Mouse (Mus musculus) heart, postnatal 0 days (tissue): ENCODE measurements at regions not wholly inside any gene's neighbourhood (a gene's known extent, or its start where the extent isn't known, plus 50 kb on each side); places are given as distances from the start of the nearest gene placed in this dataset.

ENCODE experiments used
- ATAC-seq: fragments of 200-750 bp; cut with Nextera tagmentation; 2 replicates; pipeline ENCODE4 v1.8.0; 2017; ENCODE audit warnings: low read depth, moderate number of reproducible peaks, moderate library complexity; ENCODE audit not compliant: insufficient read depth
- DNase-seq: peaks from one replicate; pipeline ENCODE4 v3.0.0-alpha.2; 2016; ENCODE audit warnings: low spot score
- H3K27ac ChIP-seq: fragments of 300-500 bp; sonication (generic); 2 replicates; pipeline ENCODE4 v1.5.1; 2014; ENCODE audit warnings: low read depth, mild to moderate bottlenecking
- H3K27me3 ChIP-seq: fragments of 300-500 bp; sonication (generic); 2 replicates; pipeline ENCODE4 v1.6.1; 2014; ENCODE audit warnings: low read length, mixed read lengths; ENCODE audit not compliant: control insufficient read depth, insufficient read depth
- H3K36me3 ChIP-seq: fragments of 300-500 bp; sonication (generic); replicated peaks from 2 replicates; pipeline ENCODE4 v1.6.1; 2014; ENCODE audit warnings: low read length, mixed read lengths; ENCODE audit not compliant: control insufficient read depth, insufficient read depth
- H3K4me1 ChIP-seq: fragments of 300-500 bp; sonication (generic); 2 replicates; pipeline ENCODE4 v1.6.1; 2014; ENCODE audit warnings: antibody characterized with exemption; ENCODE audit not compliant: control insufficient read depth, insufficient read depth
- H3K4me2 ChIP-seq: fragments of 300-500 bp; sonication (generic); 2 replicates; pipeline ENCODE4 v1.6.1; 2014; ENCODE audit warnings: low read depth, mild to moderate bottlenecking, low read length, moderate library complexity
- H3K4me3 ChIP-seq: fragments of 300-500 bp; sonication (generic); 2 replicates; pipeline ENCODE4 v1.5.1; 2014; ENCODE audit warnings: low read depth, low read length
- H3K9ac ChIP-seq: fragments of 300-500 bp; sonication (generic); replicated peaks from 2 replicates; pipeline ENCODE4 v1.6.1; 2014; ENCODE audit warnings: low read depth, low read length, mixed read lengths
- H3K9me3 ChIP-seq: fragments of 300-500 bp; sonication (generic); replicated peaks from 2 replicates; pipeline ENCODE4 v1.6.1; 2016; ENCODE audit warnings: low read length; ENCODE audit not compliant: control insufficient read depth
- CTCF ChIP-seq: IDR thresholded peaks from 2 replicates; pipeline ENCODE4 v1.5.1; 2016; ENCODE audit warnings: antibody characterized with exemption, control low read depth, low read depth
- EP300 ChIP-seq: IDR thresholded peaks from 2 replicates; pipeline ENCODE4 v1.6.1; 2016; ENCODE audit warnings: antibody characterized with exemption, low read depth
- WGBS: fragments of 180-500 bp; shearing (Covaris S2); extraction: QIAGEN DNeasy Blood & Tissue Kit; methylation state at CpG from one replicate; pipeline ENCODE4 v1.1.7; 2014; 5-methylcytosine and 5-hydroxymethylcytosine counted together

DNA sequence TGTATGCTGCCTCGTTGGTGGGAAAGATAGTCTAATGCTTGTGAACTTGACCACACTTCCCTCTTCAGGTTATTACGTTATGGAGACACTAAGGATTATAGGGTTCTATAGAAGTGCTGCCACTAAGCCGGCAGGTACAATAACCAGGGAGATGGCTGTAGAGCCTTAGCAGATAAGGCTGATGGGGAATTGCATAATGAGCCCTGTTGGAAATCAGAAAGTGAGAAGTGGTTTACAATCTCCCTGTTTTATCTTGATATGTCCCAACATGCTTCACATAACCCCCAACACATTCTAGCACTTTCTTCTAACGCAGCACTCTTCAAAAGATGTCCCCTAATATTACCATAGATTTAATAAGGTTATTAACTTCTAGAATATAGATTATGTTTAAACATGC is 241.2 kb downstream of the Hlx start:
- H3K36me3 ChIP-seq, result no peaks in the 10 kb centered on the region
- ATAC-seq, result no peak

DNA sequence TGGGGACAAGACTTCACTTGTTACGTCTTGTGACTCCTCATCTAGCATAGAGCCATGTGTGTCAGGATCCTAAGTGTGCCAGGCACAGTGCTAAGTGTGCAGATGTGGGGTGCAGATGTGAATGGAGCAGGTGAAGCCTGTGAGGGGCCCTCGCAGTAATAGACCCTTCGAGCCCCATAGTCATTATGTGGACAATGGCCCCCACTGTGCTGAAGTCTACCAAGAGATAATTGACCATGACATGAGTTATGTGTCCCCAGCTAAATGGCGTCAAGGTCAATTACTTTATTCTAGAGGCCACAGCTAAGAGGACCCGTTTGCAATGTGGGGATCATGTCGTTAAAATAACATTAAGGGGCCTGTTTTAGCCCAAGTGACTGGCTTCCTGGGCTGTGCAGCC is 245.0 kb downstream of the Hlx start:
- no peak for ATAC-seq
- no peaks in the 10 kb centered on the region for H3K4me1 ChIP-seq
- no peak for TF ChIP-seq EP300
- TF ChIP-seq CTCF, result no peak
- peaks cover 8% of the 10 kb centered on the region; the same call in 1 of the 2 replicates for H3K27me3 ChIP-seq
- no peaks in the 10 kb centered on the region for H3K9me3 ChIP-seq
- H3K4me2 ChIP-seq, result no peak overlapping the region
- H3K27ac ChIP-seq, result no peak overlapping the region
- no peak for DNase-seq
- no peak overlapping the region for H3K9ac ChIP-seq
- H3K36me3 ChIP-seq, result no peaks in the 10 kb centered on the region
- 66% methylated on average over 6 of the region's 6 CpGs for whole genome bisulfite sequencing
- H3K4me3 ChIP-seq, result no peak overlapping the region

More for the DNA sequence above, 241.2 kb downstream of the Hlx start:
- WGBS, result 69% methylated on average over 4 of the region's 4 CpGs
- no peak for DNase-seq
- H3K27ac ChIP-seq, result no peak overlapping the region
- H3K9ac ChIP-seq, result no peak overlapping the region
- H3K4me3 ChIP-seq, result no peak overlapping the region
- TF ChIP-seq CTCF, result no peak
- no peak for TF ChIP-seq EP300
- no peak overlapping the region for H3K4me2 ChIP-seq
- H3K4me1 ChIP-seq, result no peaks in the 10 kb centered on the region
- no peaks in the 10 kb centered on the region for H3K27me3 ChIP-seq
- H3K9me3 ChIP-seq, result no peaks in the 10 kb centered on the region

DNA sequence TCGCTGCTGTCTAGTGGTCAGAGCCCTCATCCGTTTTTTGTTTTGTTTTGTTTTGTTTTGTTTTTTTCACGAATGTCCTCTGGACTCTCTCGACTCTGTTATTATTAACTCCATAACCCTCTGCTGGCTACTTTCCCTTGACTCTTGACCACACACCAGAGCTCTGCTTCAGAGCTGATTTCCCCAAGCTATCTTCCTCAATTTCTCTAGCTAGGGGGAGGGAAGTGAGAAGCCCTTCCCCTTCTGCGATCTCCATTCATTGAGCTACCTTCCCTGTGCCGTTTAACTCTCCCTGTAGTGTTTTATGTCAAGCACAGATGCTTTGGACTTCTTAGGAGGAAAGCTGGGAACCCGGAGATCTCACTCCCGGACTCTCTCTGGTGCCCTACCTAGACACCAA is 247.6 kb downstream of the Hlx start:
- TF ChIP-seq EP300 (no peak), CTCF (no peak)
- H3K9ac ChIP-seq, result no peak overlapping the region
- WGBS, result 65% methylated on average over 8 of the region's 8 CpGs
- no peaks in the 10 kb centered on the region for H3K9me3 ChIP-seq
- no peak overlapping the region for H3K4me2 ChIP-seq
- no peak overlapping the region for H3K4me3 ChIP-seq
- DNase-seq (no peak), ATAC-seq (no peak)
- H3K4me1 ChIP-seq, result no peaks in the 10 kb centered on the region
- no peak overlapping the region for H3K27ac ChIP-seq
- H3K27me3 ChIP-seq, result peaks cover 8% of the 10 kb centered on the region; the same call in 1 of the 2 replicates
- H3K36me3 ChIP-seq, result no peaks in the 10 kb centered on the region

DNA sequence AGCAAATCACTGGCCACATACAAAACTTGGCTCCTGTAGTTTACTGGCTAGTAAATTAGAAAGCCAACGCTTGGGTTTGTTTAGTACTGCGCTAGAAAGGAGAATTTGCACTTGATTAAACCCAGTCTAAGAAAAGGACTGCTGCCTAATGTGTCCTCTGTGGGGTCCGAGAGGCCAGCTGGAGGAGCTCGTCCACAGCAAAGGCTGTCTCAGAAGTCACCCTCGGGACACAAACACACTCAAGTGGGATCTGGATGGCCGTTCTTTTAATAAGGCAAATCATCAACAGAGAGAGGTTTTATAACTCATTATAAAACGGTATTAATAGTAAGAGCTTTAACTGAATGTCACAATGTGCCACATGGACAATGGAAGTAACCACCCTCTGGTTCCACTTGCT is 249.0 kb downstream of the Hlx start:
- TF ChIP-seq EP300 (no peak), CTCF (no peak)
- Histone ChIP-seq H3K4me3 (no peak overlapping the region), H3K36me3 (no peaks in the 10 kb centered on the region), H3K4me1 (no peaks in the 10 kb centered on the region), H3K27me3 (peaks cover 8% of the 10 kb centered on the region; the same call in 1 of the 2 replicates), H3K4me2 (no peak overlapping the region), H3K9ac (no peak overlapping the region), H3K9me3 (no peaks in the 10 kb centered on the region), H3K27ac (no peak overlapping the region)
- WGBS, result 80% methylated on average over 7 of the region's 7 CpGs
- DNase-seq (no peak), ATAC-seq (no peak)

DNA sequence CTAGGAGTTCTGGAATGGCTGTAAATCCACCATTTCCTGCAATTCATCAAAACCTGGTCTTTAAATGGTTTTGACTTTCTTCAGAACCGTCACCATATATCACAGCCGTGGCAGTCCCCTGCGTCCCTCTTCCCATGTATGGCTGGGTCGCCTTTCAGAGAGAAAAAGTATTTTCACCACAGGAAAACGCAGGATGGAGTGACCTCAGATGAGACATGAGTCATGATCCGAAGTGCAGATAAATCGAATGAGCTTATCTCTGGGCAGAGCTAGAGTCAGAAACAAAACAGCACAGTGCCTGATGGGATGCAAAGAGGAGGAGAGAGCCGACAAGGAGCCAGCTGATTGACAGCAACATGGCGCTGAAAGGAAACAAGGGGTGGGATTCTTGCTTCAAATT is 250.4 kb downstream of the Hlx start:
- ATAC-seq, result no peak
- TF ChIP-seq EP300 (no peak), CTCF (no peak)
- Histone ChIP-seq H3K4me1 (no peaks in the 10 kb centered on the region), H3K27ac (no peak overlapping the region), H3K9ac (no peak overlapping the region), H3K4me3 (no peak overlapping the region), H3K4me2 (no peak overlapping the region), H3K27me3 (peaks cover 8% of the 10 kb centered on the region; the same call in 1 of the 2 replicates), H3K36me3 (no peaks in the 10 kb centered on the region), H3K9me3 (no peaks in the 10 kb centered on the region)
- WGBS, result 46% methylated on average over 9 of the region's 9 CpGs
- no peak for DNase-seq

DNA sequence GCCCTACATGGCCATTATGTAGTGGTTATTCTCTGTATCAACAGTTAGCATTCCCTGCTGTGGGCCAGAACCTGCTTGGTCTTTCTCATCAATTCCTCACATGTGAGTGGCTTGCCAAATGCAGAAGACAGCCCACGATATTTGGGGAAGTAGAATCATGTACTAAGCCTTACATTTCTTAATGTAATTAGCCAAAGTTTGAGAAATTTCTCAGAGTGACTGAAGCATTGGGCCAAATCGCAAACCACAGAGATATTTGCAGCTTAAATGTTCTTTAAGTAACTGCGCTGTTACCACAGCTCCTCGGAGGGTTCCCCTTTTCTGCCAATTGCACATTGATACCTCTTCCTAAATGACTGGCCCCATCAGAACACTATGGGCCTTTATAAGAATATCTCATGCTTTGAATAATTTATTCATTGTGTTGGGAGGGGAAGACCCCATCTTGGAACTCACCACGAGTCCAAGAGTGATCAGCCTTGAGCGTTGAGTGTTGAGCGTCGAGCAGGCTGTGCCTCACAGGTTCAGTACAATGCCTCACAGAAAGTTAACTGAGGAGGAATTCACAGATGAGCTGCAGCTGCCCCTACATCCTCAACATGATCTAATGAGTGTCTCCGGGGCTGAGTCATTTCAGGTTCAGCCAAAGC is 251.7 kb downstream of the Hlx start:
- TF ChIP-seq CTCF, result no peak
- no peak for TF ChIP-seq EP300
- H3K9me3 ChIP-seq, result no peaks in the 10 kb centered on the region
- no peaks in the 10 kb centered on the region for H3K4me1 ChIP-seq
- H3K27ac ChIP-seq, result no peak overlapping the region
- peaks cover 8% of the 10 kb centered on the region; the same call in 1 of the 2 replicates for H3K27me3 ChIP-seq
- no peaks in the 10 kb centered on the region for H3K36me3 ChIP-seq
- ATAC-seq (no peak), DNase-seq (no peak)
- no peak overlapping the region for H3K4me3 ChIP-seq
- H3K9ac ChIP-seq, result no peak overlapping the region
- 79% methylated on average over 9 of the region's 9 CpGs for WGBS
- no peak overlapping the region for H3K4me2 ChIP-seq
